Mouse (Mus musculus) CH12.LX (cell line): Measurements from ENCODE around the gene Sec16a.

Experiments used
- CTCF ChIP-seq, 2 experiments: IDR thresholded peaks in 1 of 2; conservative IDR thresholded peaks in 1 of 2; 2 replicates each; pipeline ENCODE4 v1.5.1; 2011 to 2012; ENCODE audit warnings: low read depth in 2 of 2, low read length in 2 of 2, improper control_type of control experiment in 1 of 2, inconsistent platforms in 1 of 2, mild to moderate bottlenecking in 1 of 2, moderate library complexity in 1 of 2
- ELF1 ChIP-seq: IDR thresholded peaks from 2 replicates; pipeline ENCODE4 v1.6.1; 2014; ENCODE audit warnings: low read depth, mild to moderate bottlenecking, inconsistent platforms, low read length, improper control_type of control experiment
- EP300 ChIP-seq: IDR thresholded peaks from 2 replicates; pipeline ENCODE4 v1.6.1; 2011; ENCODE audit warnings: low read length, improper control_type of control experiment
- GABPA ChIP-seq: IDR thresholded peaks from 2 replicates; pipeline ENCODE4 v1.6.1; 2012; ENCODE audit warnings: low read depth, low read length, improper control_type of control experiment, inconsistent platforms; ENCODE audit not compliant: insufficient replicate concordance
- JUND ChIP-seq: conservative IDR thresholded peaks from 2 replicates; pipeline ENCODE4 v1.6.1; 2011; ENCODE audit warnings: low read depth, low read length, improper control_type of control experiment
- MAFK ChIP-seq: IDR thresholded peaks from 2 replicates; pipeline ENCODE4 v1.6.1; 2011; ENCODE audit warnings: low read length, improper control_type of control experiment; ENCODE audit not compliant: insufficient replicate concordance
- MAX ChIP-seq: IDR thresholded peaks from 2 replicates; pipeline ENCODE4 v1.6.1; 2011; ENCODE audit warnings: low read length, improper control_type of control experiment
- MEF2A ChIP-seq: IDR thresholded peaks from 2 replicates; pipeline ENCODE4 v1.6.1; 2014; ENCODE audit warnings: low read depth, mild to moderate bottlenecking, inconsistent platforms, low read length, improper control_type of control experiment, borderline replicate concordance
- POLR2A ChIP-seq: IDR thresholded peaks from 2 replicates; pipeline ENCODE4 v1.6.1; 2011; ENCODE audit warnings: low read depth, mild to moderate bottlenecking, improper control_type of control experiment, low read length
- POLR2AphosphoS2 ChIP-seq: IDR thresholded peaks from 2 replicates; pipeline ENCODE4 v1.6.1; 2011; ENCODE audit warnings: low read depth, low read length, improper control_type of control experiment
- SIN3A ChIP-seq: IDR thresholded peaks from 2 replicates; pipeline ENCODE4 v1.6.1; 2012; ENCODE audit warnings: low read length, improper control_type of control experiment, inconsistent platforms
- SMC3 ChIP-seq: IDR thresholded peaks from 2 replicates; pipeline ENCODE4 v1.6.1; 2011; ENCODE audit warnings: low read depth, low read length, improper control_type of control experiment

DNA sequence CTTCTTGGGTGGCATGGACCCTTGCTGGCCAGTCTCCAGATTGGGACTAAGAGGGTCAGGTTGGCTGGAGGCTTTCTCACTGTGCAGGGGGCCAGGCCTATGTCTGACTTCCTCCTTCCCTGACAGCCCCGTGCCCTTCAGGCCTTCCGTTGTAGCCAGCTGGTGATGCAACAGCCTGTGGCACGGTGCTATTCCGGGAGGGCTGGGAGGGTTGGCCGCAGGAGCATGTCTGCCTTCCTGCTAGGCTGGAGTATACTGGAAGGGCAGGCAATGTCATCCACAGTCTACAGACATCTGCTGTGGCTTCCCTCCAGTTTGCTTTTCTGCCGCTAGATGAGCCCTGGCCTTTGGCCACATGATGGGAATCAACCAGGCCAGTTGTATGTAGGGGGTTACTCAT is 85.0 kb downstream of the Sec16a start:
- TF ChIP-seq JUND = no peak
- TF ChIP-seq CTCF (conservative IDR thresholded peaks at IDR 0.05 in 1 of 2, IDR thresholded peaks at IDR 0.05 in 1 of 2; ENCODE audit: low read depth in 2 of 2, low read length in 2 of 2) = no peak
- no peak for TF ChIP-seq MAFK
- TF ChIP-seq SMC3 = no peak
- no peak for TF ChIP-seq POLR2A
- no peak for TF ChIP-seq ELF1
- no peak for TF ChIP-seq EP300
- no peak for TF ChIP-seq MEF2A
- TF ChIP-seq MAX = no peak
- no peak for TF ChIP-seq POLR2AphosphoS2
- TF ChIP-seq SIN3A = no peak
- TF ChIP-seq GABPA = no peak
